Mouse (Mus musculus) right cerebral cortex, adult 2 months (tissue): ENCODE data around the gene Baz1a.
"Not testable (repeated sequence)": the region's sequence is repeated elsewhere in the genome, so short reads cannot be mapped to it uniquely, and the experiment has no call there.

Experiments
- DNase-seq, 2 experiments: peaks; one replicate each; pipeline ENCODE4 v3.0.0; 2021 to 2022; ENCODE audit warnings: low spot score in 2 of 2

Baz1a gene

DNA sequence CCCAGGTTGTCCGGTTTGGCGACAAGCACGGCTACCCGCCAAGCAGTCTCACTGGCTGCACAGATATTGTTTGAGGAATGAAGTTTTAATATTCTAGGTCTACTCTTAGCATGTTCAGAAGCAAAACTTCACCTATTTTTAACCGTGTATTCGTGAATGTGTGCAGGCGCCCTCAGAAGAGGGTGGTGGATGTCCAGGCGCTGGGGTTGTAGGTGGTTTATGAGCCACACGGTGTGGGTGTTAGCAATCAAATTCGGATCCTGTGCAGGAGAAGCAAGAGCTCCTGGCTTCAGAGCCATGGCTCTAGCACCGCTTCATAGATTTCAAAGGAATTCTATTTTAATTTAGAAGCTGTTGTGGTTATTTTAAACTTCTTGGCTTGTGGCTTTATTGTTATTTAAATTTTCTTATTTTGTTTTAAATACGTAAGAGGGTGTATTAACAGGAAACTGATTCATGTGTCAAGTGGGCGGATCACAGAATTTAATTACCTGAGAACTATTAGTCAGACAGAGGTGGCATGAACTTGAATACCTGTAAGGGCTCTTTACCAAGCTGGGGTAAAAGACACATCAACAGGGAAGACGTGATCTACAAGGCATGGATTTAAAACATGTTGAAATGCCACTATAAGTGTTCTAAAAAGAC, 6.7 kb downstream of the Baz1a start:
- DNase-seq: peak; percentile 50 to 51

DNA sequence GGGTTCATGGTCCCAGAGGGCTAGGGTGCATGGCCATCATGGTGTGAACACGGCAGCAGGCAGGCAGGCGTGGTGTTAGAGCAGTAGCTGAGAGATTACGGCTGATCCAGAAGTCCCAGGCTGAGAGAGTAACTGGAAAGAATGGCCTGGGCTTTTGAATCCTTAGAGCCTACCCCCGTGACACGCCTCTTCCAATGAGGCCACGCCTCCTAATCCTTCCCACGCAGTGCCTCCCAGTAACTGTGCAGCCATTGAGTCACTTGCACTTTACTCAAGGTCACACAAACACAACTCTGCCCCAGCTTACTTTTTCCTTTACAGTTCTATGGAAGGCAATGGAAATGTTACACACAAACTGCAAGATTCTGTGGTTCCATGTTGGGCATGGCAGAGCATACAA, 8.1 kb downstream of the Baz1a start:
- DNase-seq: no peak

DNA sequence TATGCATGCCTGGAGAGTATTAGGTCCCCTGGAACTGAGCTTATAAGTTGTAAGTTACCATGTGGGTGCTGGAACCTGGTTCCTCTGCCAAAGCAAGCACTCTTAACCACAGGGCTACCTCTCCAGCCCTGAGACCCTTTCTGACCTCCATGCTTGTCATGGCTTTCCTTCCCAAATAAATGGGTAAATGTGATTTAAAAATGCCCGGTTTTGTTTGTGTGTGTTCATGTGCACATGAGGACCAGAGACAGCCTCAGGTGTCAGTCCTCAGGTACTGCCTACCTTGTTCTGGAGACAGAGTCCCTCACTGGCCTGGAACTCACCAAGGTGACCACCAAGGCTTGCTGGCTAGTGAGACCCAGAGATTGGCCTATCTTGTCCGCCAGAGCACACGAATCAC, 9.8 kb downstream of the Baz1a start:
- no peak for DNase-seq

DNA sequence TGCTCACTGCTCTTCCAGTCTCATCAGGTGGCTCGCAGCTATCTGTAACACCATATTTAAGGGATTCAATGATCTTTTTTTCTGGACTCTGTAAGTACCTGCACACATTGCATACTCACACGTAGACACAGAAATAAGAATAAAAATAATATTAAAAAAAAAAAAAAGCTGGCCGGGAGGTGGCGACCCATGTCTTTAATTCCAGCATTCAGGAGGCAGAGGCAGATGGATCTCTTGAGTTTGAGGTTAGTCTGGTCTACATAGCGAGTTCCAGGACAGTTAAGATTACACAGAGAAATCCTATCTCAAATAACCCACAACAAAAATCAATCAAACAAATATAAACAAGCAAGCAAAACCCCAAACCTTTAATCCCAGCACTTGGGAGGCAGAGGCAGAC, 10.3 kb downstream of the Baz1a start:
- no peak for DNase-seq

DNA sequence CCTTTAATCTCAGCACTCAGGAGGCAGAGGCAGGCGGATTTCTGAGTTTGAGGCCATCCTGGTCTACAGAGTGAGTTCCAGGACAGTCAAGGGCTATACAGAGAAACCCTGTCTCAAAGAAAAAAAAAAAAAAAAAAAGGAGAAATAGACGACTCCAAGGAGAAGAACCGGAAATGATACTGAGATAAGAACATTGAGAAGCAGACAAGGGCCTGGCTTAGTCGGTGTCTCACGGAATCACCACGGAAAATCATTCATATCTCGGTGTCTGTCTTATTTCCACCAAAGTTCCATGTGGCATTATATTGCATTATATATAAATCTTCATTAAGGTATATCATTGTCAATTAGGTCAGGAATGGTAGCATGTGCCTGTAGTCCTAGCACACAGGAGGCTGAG, 11.6 kb downstream of the Baz1a start:
- not testable (repeated sequence) for DNase-seq

DNA sequence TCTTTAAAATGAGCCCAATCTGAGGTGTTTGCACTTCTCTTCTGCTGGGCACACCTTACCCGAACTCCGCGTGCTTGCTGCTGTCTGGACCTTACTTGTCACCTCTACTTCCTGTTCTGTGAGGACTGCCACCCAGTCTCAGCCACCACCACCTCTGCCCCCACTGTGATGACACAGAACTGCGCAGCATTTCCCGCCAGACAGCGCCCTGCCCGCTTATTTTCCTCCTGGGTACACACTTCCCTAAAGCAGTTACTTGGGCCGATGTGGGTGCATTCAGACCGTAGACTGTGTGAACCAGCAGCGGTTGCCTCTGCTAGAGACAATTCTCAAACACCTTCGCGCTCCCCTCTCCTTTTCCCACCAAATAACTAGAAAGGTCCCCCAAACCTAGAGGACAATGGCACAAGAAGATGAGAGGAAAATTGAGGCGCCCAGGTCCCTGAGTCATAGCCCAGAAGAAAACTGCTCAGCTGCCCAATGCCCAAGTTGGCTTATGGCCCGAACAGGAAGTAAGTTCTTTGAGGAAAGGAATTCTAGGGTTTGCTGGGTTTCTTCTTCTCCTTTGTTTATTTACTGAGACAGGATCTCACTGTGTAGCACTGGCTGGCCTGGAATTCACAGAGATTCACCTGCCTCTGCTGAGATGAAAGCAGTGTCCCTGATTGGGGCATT, 15.0 kb downstream of the Baz1a start:
- DNase-seq: peak in 1 of 2 experiments; percentile 8

DNA sequence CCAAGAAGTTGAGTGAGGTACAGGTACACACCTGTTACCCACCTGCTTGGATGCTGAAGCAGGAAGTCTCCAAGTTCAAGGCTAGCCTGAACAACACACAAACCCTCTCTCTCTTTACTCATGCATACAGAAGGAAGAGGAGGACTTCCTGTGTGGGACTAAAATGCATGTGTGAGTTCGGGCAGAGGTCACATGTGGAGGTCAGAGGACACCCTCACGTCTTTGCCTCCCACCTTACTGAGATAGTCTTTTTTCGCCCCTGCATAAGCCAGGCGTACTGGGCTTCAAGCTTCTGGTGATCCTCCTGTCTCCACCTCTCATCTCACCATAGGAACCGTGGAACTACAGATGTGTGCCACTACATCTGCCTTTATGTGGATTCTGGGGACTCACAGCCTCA, 15.7 kb downstream of the Baz1a start:
- DNase-seq: no peak

DNA sequence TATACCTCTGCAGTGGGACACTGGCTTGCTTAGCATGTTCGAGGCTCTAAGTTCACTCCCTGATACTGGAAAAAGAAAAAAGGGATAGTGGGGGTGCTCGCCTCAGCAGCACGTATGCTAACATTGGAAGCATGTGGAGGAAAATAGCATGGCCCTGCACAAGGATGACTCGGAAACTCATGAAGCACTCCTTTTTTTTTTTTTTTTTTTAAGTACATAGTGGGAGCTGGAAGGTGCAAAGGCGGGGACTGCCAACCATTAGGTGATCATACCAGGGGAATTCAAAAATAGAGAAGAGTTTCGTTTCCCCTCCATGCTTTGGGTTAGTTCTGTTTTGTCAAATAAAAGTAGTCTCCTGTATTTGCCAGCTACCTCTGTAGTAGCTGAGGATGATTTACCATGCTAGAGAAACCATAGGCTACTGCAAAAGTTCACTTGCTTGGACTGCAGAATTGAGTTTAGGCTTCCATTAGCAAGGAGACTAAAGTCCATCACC, 17.1 kb downstream of the Baz1a start:
- DNase-seq: no peak

DNA sequence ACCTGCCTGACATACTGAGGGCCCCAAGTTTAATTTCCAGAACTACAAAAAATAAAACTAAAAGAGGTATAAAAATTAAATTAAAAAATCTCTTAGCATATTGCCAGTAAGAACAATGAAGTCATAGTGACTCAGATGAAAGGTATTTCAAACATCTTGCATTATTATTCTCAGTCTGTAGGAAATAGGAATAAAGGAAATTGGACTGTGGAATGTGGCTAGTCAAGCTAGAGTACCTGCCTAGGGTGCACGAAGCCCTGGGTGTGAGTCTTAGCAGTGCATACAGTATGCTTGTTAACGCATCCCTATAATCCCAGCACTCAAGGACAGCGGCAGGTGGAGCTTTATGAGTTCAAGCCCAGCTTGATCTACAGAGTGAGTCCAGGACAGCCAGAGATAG, 18.2 kb downstream of the Baz1a start:
- DNase-seq: no peak

DNA sequence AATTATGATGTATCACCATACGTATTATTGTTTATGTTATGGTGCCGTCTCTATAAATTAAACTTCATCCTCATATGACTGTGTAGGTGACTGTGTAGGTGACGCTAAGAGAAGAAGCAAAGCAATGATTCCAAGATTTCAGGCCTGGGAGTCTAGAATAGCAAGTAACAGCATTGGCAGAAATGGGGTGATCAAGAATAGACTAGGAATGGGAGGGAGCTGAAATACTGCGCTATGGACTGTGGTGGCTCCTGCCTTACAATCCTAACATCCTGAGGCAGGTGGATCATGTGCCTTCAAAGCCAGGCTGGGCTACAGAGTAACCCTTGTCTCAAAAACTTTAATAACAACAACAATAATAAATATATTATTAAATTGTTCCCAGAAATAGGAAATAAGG, 19.7 kb downstream of the Baz1a start:
- DNase-seq: no peak

DNA sequence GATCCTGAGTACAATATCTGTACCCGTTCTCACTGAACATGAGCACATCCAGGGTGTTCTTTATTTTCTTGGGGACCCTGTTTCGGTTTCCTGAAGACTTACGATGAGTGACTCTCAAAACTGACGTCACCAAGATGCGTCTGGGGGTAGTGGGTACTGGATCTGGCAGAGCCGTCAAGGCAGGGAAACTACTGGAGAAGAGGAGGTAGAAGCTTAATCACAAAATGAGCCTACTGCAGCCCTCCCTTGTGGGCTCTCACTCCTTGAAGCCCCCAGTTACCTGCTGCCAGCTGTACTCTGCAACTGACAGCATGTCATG, 20.1 kb downstream of the Baz1a start:
- DNase-seq: peak in 1 of 2 experiments; percentile 5

DNA sequence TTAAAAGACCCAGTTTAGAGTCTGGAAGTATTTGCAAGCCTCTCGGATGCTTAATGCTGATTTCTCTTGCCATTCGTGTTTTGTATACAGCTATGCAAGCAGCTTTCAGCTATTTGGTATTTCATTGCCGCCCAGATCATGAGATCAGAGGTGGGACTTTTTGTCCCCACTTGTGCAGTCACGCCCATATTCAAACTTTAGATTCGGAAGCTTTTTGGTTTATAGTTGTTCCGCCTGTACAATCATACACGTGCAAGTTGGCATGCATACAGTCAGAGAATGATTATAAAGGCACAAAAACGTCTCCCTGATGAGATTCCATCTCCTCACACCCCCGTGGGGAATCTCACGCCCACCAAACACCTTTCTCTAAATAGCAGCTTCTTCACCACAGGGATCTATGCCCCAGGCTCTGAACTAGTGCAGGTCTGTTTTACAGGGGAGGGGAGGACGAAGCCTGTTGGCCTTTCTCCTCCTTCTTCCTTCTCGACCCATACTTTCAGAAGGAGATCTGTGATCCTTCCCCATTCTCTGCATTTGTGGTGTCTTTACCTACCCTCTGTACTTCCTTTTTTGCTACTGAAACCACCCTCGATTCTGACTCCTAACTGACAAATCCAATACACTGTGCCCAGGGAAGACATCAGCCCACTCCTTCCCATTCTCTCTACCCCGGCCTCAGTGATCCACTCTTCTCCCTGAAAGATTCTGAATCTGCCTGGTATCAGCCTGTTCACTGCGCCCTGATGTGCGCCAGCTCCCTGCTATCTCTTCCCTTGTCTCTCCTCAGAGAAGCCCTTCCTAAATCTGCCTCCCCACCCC, 20.7 kb downstream of the Baz1a start:
- DNase-seq: peak; percentile 11 to 17

DNA sequence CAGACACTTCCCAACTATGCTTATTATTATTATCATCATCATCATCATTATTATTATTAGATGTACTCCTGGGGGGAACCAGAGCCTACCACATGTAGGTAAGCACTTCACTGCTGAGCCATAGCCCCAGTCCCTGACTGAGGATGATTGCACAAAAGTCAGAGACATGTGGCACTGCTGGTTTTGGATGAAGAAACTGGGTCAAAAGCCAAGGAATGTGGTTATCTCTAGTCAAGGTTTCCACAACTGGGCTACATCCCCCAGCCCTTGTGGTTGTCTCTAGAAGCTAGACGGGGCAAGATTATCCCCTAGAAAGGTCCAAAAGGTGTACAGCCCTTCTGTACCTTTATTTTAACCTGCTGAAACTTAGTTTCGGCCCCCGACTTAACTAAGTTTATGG, 21.3 kb downstream of the Baz1a start:
- no peak for DNase-seq

DNA sequence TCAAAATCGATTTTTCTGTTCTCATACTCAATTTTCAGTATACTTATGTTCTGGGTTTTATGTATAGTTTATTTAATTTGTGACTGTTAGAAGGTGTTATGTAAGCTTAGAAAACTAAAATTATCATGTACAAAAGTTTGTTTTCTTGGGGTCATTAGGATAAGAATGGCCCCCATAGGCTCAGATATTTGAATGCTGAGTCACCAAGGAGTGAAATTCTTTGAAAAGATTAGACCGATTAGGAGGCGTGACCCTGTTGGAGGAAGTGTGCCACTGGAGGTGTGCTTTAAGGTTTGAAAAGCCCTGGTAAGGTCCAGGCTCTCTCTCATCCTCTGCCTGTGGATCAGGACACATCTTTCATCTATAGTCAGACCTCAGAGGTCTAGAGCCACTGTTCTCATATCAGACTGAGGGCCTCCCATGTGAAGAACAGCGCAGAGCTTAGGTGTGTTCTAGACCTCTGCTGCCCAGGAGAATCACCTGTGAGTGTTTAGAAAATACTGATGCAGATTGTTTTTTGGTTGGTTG, 25.8 kb downstream of the Baz1a start:
- DNase-seq: no peak

DNA sequence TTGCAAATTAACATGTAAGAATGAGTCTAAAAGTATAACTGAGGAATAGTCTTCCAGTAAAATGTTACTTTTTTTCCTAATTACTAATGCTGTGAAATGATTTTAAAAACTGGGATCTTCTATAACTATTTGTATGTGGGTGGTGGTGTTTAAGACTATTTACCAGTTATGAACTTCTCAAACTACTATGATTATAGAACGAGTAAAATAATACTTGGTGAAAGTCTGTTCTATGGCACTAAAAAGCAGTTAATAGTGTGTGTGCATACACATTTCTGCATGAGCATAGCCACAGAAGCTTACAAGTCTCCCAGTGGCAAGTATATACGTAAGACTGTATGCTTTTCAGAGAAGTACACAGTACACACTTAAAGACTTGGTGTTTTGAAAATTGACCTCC, 27.0 kb downstream of the Baz1a start:
- no peak for DNase-seq

DNA sequence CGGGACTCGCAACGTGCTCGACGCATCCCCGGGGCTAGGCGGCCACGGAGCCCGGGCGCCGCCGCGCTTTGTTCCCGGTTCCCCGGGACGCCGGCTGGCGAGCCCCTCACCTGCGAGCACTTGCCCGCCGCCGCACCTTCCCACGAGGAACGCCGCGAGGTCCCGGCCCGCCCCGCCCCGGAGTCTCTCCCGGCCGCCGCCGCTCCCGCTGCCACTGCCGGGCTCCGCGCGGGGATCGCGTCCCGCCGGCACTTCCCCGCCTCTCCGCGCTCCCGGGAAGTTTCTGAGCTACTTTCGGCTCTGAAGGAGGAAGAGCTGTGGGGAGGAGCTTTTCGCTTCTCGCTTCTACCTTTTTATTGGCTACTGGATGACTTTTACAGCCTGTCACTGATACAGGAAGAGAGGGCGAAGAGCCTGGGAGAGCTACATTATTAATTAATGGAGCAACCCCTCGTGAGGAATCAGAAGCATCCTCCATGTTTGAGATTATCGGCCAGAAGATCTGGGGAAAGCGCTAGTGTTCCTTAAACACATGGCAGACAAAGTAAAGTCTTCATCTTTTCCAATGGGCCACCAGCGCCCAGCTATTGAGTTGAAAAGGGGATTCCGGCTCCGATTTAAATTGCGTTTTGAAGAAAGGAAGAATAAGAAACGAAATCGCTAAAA, 28.0 kb downstream of the Baz1a start, which contains the start of gene Gm20403:
TSS of gene Gm20403 (minus strand) at position 478 of the 666 bp plus-strand sequence.
- DNase-seq: peak; percentile 47 to 52

DNA sequence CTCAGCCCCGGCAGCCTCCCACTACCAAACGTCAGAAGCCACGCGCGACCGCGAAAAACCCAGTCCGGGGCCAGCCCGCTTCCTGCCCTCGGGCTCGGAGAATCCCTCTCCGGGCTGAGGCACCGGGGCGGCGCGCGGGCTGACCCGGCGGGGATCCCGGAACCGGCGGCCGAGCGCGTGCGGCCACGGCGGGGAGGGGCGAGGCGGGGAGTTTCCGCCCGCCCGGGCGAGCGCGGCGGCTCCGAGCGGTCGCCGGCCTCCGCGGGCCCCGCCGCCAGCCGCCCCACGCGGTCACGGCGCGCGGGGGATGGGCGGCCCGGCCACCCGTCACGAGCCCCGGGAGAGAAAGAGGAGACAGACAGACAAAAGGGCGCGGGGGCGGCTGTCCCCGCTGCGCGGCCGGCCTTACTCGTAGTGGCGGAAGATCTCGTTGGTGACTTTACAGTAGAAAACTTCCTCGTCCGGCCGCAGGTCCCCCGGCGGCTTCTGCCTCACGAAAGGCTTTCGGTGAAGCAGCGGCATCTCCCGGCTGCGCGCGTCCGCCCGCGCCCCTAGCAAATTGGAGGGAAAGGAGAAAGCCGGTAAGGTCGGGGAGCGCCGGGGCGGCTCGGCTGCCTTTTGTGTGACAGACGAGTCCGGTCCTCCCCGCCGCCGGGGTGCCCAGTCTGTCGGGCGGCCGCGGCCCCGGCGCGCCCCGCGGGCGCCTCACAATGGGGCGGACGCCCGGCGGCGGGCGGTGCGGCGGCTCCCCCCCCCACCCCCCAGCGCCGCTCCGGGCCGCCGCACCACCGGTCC, 28.7 kb downstream of the Baz1a start:
- peak; percentile 37 to 57 for DNase-seq

DNA sequence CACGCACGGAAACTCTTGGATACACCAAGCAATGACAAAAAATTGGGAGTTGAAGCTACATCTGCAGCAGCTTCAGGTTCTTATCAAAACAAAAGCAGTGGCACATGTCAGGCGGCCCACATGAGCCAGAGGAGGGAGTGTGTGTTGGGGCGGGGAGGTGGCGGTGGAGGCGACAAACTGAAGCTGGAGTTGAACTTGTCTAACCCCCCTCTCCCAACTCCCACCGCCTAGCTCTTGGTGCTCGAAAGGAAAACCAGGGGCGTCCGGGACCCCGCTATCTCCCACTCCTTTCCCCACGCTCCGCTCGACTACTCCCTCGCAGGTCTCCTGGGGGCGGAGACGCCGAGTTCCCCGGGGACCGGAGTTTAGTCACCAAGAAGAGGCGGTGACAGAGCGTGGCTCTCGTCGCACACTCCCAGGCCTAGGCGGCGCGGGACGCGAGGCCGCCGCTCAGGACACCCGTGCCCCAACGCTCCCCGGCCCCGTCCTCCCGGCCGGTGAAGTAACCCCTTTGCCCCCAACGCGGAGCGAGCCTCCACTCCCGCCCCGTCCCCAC, 29.4 kb downstream of the Baz1a start:
- DNase-seq: peak; percentile 31 to 51

DNA sequence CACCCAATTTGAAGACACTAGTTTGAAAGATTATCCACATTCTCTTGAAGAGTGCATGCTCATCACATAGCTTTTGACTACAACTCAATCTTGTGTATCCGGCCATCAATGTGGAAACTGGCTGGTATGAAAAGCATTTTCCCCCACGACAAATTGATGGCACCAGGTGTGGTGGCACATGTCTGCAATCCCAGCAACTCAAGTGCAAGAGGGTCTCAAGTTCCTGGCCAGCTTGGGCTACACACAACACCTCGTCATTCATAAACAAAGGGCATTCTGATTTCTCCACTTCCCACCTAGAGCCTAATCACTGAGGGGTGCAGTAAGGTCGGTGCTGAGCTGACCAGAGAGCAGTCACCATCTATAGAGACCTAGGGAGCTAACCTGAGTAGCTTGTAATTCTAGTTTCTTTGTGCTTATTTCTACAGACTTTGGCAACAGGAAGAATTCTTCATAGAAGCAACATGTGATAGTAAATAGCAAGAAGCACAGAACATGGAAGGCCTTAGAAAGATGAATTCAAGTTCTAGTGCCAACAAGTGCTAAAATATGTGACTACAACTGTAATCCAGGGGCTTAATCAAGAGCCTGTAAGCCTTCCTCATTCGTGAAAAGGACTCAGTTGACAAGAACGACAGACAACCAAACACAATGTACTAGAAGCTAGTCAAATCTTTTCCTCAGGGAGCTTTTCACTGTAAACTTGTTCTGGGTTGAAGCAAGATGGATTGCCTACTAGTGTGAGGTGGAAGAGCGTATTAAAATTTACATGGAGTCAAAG, 31.0 kb downstream of the Baz1a start:
- no peak for DNase-seq

DNA sequence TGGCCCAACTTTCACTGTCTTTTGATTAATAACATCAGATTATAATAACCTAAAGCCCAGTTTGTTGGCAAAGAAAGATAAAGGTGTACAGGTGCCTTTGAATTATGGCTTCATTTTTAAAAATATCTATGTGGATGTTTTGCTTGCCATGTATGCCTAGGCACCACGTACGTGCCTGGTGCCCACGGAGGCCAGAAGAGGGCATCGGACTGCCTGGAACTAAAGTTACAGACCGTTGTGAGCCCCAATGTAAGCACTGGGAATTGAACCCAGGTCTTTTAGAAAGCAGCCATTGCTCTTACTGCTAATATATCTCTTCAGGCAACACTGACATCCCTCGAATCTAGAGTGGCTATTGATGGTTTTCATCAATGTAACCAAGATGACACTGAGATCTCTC, 32.2 kb downstream of the Baz1a start:
- no peak for DNase-seq
